8 mouse cellular contexts compared by ENCODE assay signal in the genomic region with DNA sequence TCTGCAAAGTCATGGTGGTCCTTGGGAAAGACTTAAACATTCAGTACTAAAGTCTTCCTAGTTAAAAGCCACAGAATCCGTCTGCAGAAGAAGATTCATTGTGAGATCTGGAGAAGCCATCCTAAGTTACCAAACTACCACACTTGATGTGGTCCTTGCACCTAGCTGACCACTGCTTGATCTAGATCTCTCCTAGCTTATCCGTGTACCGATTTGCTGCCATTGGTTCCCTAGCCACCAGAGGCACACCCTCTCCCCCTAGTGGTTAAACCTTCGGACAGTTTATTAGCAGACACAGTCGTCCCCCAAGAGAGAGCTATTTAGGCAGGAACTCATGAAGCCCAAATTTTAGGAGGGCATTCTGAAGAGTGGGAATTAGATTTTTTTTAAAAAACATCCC. TPM values are rescaled to one million over a fixed set of nuclear protein-coding genes. Genes with fewer than 3 reads are reported as not detected.
A peak's percentile ranks its signal among the peaks of the same experiment; 100 is the strongest.
DNase-seq lines count a peak whose midpoint lies in the region; ATAC-seq and TF ChIP-seq lines count a peak whose summit lies in the region.

No protein-coding gene starts in this region.

- no peak overlapping the region for H3K4me2 ChIP-seq in forebrain, embryonic 16.5 days (ENCODE audit: low read length)
- peak overlapping the region; percentile 34 for H3K4me2 ChIP-seq in hindbrain, embryonic 13.5 days
- peak overlapping the region; percentile 42 for H3K4me2 ChIP-seq in lung, postnatal 0 days (replicated peaks; ENCODE audit: low read depth, low read length)

- peaks cover 33% of the 10 kb centered on the region for H3K4me1 ChIP-seq in forebrain, embryonic 10.5 days
- H3K4me1 ChIP-seq in forebrain, embryonic 16.5 days (replicated peaks; ENCODE audit: control insufficient read depth, insufficient read depth, low read length), result peaks cover 13% of the 10 kb centered on the region
- H3K4me1 ChIP-seq in hindbrain, embryonic 13.5 days (replicated peaks), result peaks cover 17% of the 10 kb centered on the region
- no peaks in the 10 kb centered on the region for H3K4me1 ChIP-seq in lung, postnatal 0 days (ENCODE audit: insufficient read depth, low read depth, low read length)

- no peak for TF ChIP-seq EP300 in lung, postnatal 0 days (IDR thresholded peaks at IDR 0.05)

- TF ChIP-seq CTCF in lung, postnatal 0 days (IDR thresholded peaks at IDR 0.05), result peak; percentile 93

- peak; percentile 62 for DNase-seq in forebrain, embryonic 10.5 days (ENCODE audit: extremely low spot score, low spot score)
- peak; percentile 39 for DNase-seq in cerebellum, adult 11 months
- peak; percentile 21 to 25 for DNase-seq in frontal cortex, postnatal 10 days (ENCODE audit: low spot score in 2 of 2)
- DNase-seq in layer of hippocampus, adult 9-11 months, result peak; percentile 53
- DNase-seq in lung, postnatal 0 days (ENCODE audit: low spot score), result peak; percentile 81
- peak; percentile 30 for DNase-seq in ovary, postnatal 36 days (ENCODE audit: low spot score)

- H3K9ac ChIP-seq in forebrain, embryonic 16.5 days (replicated peaks; ENCODE audit: low read depth, low read length), result no peak overlapping the region
- no peak overlapping the region for H3K9ac ChIP-seq in hindbrain, embryonic 13.5 days
- no peak overlapping the region for H3K9ac ChIP-seq in lung, postnatal 0 days (replicated peaks; ENCODE audit: low read depth)

- ATAC-seq in forebrain, embryonic 16.5 days, result no peak
- no peak for ATAC-seq in hindbrain, embryonic 13.5 days (ENCODE audit: low FRiP score)
- peak; percentile 43 for ATAC-seq in lung, postnatal 0 days

- 0% methylated on average over 5 of the region's 5 CpGs for WGBS in forebrain, embryonic 10.5 days
- under 1% methylated on average over 5 of the region's 5 CpGs for WGBS in forebrain, embryonic 16.5 days
- under 1% methylated on average over 5 of the region's 5 CpGs for WGBS in hindbrain, embryonic 13.5 days
- WGBS in lung, postnatal 0 days, result 0% methylated on average over 5 of the region's 5 CpGs

- no peaks in the 10 kb centered on the region for H3K36me3 ChIP-seq in forebrain, embryonic 10.5 days (replicated peaks)
- no peaks in the 10 kb centered on the region for H3K36me3 ChIP-seq in forebrain, embryonic 16.5 days (ENCODE audit: control insufficient read depth, insufficient read depth)
- H3K36me3 ChIP-seq in hindbrain, embryonic 13.5 days, result no peaks in the 10 kb centered on the region
- H3K36me3 ChIP-seq in lung, postnatal 0 days (ENCODE audit: insufficient read depth, low read length), result no peaks in the 10 kb centered on the region

- H3K9me3 ChIP-seq in forebrain, embryonic 10.5 days, result no peaks in the 10 kb centered on the region
- H3K9me3 ChIP-seq in forebrain, embryonic 16.5 days (ENCODE audit: control insufficient read depth, low read length), result no peaks in the 10 kb centered on the region
- no peaks in the 10 kb centered on the region for H3K9me3 ChIP-seq in hindbrain, embryonic 13.5 days
- H3K9me3 ChIP-seq in lung, postnatal 0 days (ENCODE audit: low read length), result no peaks in the 10 kb centered on the region

- no peak overlapping the region; the same call in 1 of the 2 replicates for H3K4me3 ChIP-seq in forebrain, embryonic 10.5 days
- no peak overlapping the region for H3K4me3 ChIP-seq in forebrain, embryonic 16.5 days (replicated peaks; ENCODE audit: low read length)
- no peak overlapping the region for H3K4me3 ChIP-seq in hindbrain, embryonic 13.5 days
- H3K4me3 ChIP-seq in lung, postnatal 0 days (ENCODE audit: low read depth, low read length), result no peak overlapping the region; the same call in 1 of the 2 replicates

- H3K27ac ChIP-seq in forebrain, embryonic 10.5 days, result no peak overlapping the region
- no peak overlapping the region for H3K27ac ChIP-seq in forebrain, embryonic 16.5 days (ENCODE audit: low read length)
- H3K27ac ChIP-seq in hindbrain, embryonic 13.5 days, result no peak overlapping the region
- no peak overlapping the region for H3K27ac ChIP-seq in lung, postnatal 0 days (ENCODE audit: low read length)

- H3K27me3 ChIP-seq in forebrain, embryonic 10.5 days (ENCODE audit: poor library complexity, severe bottlenecking), result no peaks in the 10 kb centered on the region
- no peaks in the 10 kb centered on the region for H3K27me3 ChIP-seq in forebrain, embryonic 16.5 days (replicated peaks; ENCODE audit: control insufficient read depth, insufficient read depth, low read length)
- H3K27me3 ChIP-seq in hindbrain, embryonic 13.5 days, result no peaks in the 10 kb centered on the region
- H3K27me3 ChIP-seq in lung, postnatal 0 days (replicated peaks; ENCODE audit: insufficient read depth, low read length), result no peaks in the 10 kb centered on the region

RNA-seq across cellular contexts. Expression of a gene that starts 1.9 kb away (rescaled TPM):
- polyA plus RNA-seq in forebrain, embryonic 10.5 days (2016; fragmentation: Nextera tagmentation; extraction: Ambion mirVana), result 5.4 and 6.4 TPM in 2 replicates
- polyA plus RNA-seq in forebrain, embryonic 16.5 days (2015; fragmentation: Nextera tagmentation; extraction: Ambion mirVana), result 4.9 and 5.0 TPM in 2 replicates
- polyA plus RNA-seq in hindbrain, embryonic 13.5 days (2015; fragmentation: Nextera tagmentation; extraction: Ambion mirVana), result 3.7 and 4.3 TPM in 2 replicates
- polyA plus RNA-seq in lung, postnatal 0 days (2015; fragmentation: Nextera tagmentation; extraction: Ambion mirVana), result 0.88 and 1.5 TPM in 2 replicates

Comparison
In these comparisons a context has a peak if more than half of its experiments do, and no peak if none do; other contexts are left out.
1. DNase-seq: peak in every context shown above with its lines; median percentile 81 in lung, postnatal 0 days; 62 in forebrain, embryonic 10.5 days; 53 in layer of hippocampus, adult 9-11 months; 39 in cerebellum, adult 11 months; 30 in ovary, postnatal 36 days; 23 in frontal cortex, postnatal 10 days.